Mouse (Mus musculus) left cerebral cortex, adult 8-10 months (tissue): ENCODE data around the gene Gm2696. TPM values are rescaled to one million over a fixed set of nuclear protein-coding genes. Genes with fewer than 3 reads are reported as not detected.

Source experiments
- DNase-seq, 2 experiments: peaks; one replicate each; pipeline ENCODE4 v3.0.0; 2022; ENCODE audit warnings: low spot score in 2 of 2
- total RNA-seq, 4 experiments: library from RNA; stranded (reverse); gene quantifications; 2 replicates each; pipeline ENCODE4 v1.2.4; 2022

The Gm2696 gene
- total RNA-seq, 4 experiments from 2014 or later, result not detected

GRCm38 (mm10) chr10:77846961-77847360 is 32.5 kb downstream of the Gm2696 start:
- DNase-seq, result no peak

DNA sequence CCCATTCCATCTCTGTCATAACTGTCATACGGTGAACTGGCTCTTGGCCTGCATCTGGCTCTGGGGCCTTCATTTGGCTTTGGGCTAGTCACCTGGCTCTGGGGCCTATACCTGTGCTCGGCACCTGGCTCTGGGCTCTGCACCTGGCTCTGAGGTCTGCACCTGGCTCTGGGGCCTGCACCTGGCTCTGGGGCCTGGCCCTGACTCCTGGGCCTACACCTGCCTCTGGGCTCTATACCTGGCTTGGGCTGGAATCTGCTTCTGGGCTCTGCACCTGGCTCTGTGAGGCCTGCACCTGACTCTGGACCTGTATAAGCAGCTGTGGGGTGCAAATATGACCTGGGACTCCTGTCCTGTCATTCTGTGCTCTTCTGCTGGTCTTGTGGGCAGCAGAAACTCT is 33.1 kb downstream of the Gm2696 start:
- no peak for DNase-seq

DNA sequence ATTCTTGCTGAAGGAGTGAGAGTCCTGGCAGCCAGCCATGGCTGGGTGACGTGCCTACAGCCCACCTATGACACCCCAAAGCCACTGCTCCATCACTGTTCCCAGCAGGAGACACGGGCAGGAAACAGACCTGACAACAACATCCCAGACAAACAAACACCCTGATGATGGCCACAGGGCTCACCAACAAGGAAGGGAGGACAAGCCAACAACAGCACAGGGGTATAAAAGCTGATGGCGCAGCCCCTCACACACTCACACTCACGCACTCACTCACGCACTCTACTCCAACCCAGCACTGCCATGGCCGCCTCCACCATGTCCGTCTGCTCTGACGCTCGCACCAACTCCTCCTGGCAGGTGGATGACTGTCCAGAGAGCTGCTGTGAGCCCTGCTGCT is 38.1 kb downstream of the Gm2696 start, which contains the start of gene Gm10318:
Gene Gm10318 (plus strand): TSS at position 301 of the 400 bp plus-strand sequence.
- no peak for DNase-seq

- no peak for DNase-seq
Observed at GRCm38 (mm10) chr10:77861675-77862074, 47.2 kb downstream of the Gm2696 start, which contains the start of gene Gm3285. TSS of gene Gm3285 (plus strand) at chr10:77861975.

DNA sequence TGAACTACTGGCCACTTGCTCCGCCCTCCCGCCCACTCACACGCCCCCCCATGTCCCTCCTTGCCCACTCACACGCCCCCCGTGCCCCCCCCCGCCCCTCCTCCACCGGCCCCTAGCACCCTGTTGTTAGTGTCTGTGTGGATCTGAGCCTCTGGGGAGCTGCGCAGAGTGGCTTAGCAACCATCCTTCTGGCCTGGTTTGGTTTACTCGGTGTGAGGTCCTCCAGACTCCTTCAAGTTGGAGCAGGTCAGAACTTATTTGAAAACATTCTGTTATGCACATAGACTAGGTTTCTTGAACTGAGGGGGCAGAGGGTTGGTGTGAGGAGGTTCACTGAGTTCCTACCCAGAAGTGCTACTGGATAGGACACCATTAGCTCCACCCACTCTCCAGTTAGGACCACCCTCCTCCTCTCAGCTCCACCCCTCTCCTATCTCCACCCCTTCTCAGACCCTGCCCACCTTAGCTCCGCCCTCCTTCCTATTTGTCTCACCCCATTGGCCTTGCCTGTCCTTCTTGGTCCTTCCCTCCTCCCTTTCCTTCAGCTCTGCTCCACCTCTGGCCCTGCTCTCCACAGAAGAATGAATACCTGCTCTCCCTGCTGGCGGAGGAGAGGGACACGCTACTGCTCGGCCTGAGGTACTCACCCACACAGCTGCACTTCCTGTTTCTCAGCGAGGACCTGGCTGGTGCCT is 49.7 kb downstream of the Gm2696 start:
- no peak for DNase-seq

GRCm38 (mm10) chr10:77864762-77865143 is 50.3 kb downstream of the Gm2696 start:
- no peak for DNase-seq

DNA sequence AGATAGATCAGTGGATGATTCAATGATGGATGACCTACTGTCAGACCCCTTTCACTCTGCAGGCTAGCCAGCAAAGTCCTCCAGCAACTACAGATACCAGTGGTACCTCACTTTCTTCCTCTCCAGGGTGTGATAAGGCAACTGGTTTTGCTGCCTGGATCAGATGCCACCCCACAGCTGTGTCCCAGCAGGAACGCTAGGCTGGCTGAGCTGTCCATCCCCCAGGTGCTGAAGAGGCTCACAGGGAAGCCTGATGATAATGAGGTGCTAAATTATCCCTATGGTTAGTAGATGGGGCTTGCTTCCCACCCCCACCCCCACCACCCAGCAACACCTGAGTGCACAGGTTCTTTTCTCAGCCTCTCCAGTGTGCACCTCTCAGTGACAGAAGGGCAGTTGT is 53.1 kb downstream of the Gm2696 start:
- no peak for DNase-seq

DNA sequence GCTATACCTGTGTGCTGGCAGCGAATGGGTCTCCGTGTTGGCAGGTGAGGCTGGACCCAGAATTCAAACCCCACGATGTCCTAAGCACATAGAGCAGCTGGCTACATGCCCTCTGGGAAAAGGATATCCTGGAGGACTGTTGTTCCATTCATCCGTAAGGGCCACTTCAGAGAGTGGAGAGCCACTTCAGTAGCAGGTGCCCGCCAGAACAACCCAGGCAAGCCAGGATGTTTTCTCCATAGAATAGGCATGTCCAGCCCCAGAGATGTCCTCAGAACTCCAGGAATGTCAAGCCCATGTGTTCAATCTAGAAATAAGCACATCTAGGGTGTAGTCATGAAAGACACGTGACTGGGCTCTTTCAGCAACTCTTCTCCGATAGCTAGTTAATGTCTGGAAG is 55.2 kb downstream of the Gm2696 start:
- DNase-seq, result no peak

GRCm38 (mm10) chr10:77878985-77879384 is 64.5 kb downstream of the Gm2696 start:
- DNase-seq, result no peak

GRCm38 (mm10) chr10:77880305-77880704 is 65.8 kb downstream of the Gm2696 start:
- no peak for DNase-seq

GRCm38 (mm10) chr10:77882553-77882952 is 68.1 kb downstream of the Gm2696 start:
- DNase-seq, result no peak

Other genes with a start within 250 kb of the Gm2696 start
- 10 to 100 TPM; 80.9 to 92.5 (median 89.4) TPM for gene Pttg1ip, start 233.0 kb upstream of the Gm2696 start, total RNA-seq
- 100 to 1,000 TPM; 172 to 216 (median 192) TPM for gene Sumo3, start 208.6 kb upstream of the Gm2696 start, total RNA-seq
- 10 to 100 TPM; 17.1 to 31.9 (median 23.8) TPM for gene Gm49325, start 208.5 kb upstream of the Gm2696 start, total RNA-seq
- gene Ube2g2, start 192.4 kb upstream of the Gm2696 start, total RNA-seq, result 10 to 100 TPM; 44.8 to 51.1 (median 49.0) TPM
- 1 to 10 TPM in 1 of 4 experiments, under 1 TPM in 3; 0.35 to 1.1 (median 0.74) TPM for gene Tspear, start 128.1 kb upstream of the Gm2696 start, total RNA-seq
- gene Gm19402, start 123.9 kb upstream of the Gm2696 start, total RNA-seq, result not detected
- not detected for gene Gm9508, start 117.4 kb upstream of the Gm2696 start, total RNA-seq
- not detected for gene Gm10272, start 108.1 kb upstream of the Gm2696 start, total RNA-seq
- gene Gm10024, start 103.2 kb upstream of the Gm2696 start, total RNA-seq, result not detected
- gene Gm10142, start 98.9 kb upstream of the Gm2696 start, total RNA-seq, result not detected
- not detected for gene Krtap12-1, start 94.1 kb upstream of the Gm2696 start, total RNA-seq
- not detected for gene Gm10100, start 88.2 kb upstream of the Gm2696 start, total RNA-seq
- not detected for gene Gm18596, start 72.0 kb upstream of the Gm2696 start, total RNA-seq
- gene Gm9736, start 63.3 kb upstream of the Gm2696 start, total RNA-seq, result not detected
- gene Gm3233, start 55.0 kb upstream of the Gm2696 start, total RNA-seq, result not detected
- gene Gm3238, start 43.4 kb upstream of the Gm2696 start, total RNA-seq, result not detected
- not detected for gene Gm7138, start 37.7 kb upstream of the Gm2696 start, total RNA-seq
- gene Gm3250, start 32.1 kb upstream of the Gm2696 start, total RNA-seq, result not detected
- not detected for gene Gm7137, start 26.5 kb upstream of the Gm2696 start, total RNA-seq
- not detected for gene Gm9639, start 19.6 kb upstream of the Gm2696 start, total RNA-seq
- not detected for gene Gm19668, start 15.5 kb upstream of the Gm2696 start, total RNA-seq
- gene Gm9507, start 2.8 kb upstream of the Gm2696 start, total RNA-seq, result not detected
- not detected for gene Krtap10-4, start 12.4 kb downstream of the Gm2696 start, total RNA-seq
- not detected for gene Krtap10-10, start 21.3 kb downstream of the Gm2696 start, total RNA-seq
- not detected for gene Gm36176, start 32.1 kb downstream of the Gm2696 start, total RNA-seq
- gene Gm10318, start 38.2 kb downstream of the Gm2696 start, total RNA-seq, result not detected
- not detected for gene Gm3285, start 47.3 kb downstream of the Gm2696 start, total RNA-seq
- 10 to 100 TPM in 3 of 4 experiments, 1 to 10 TPM in 1; 9.3 to 10.8 (median 10.4) TPM for gene Lrrc3, start 87.9 kb downstream of the Gm2696 start, total RNA-seq
- gene Trpm2, start 155.9 kb downstream of the Gm2696 start, total RNA-seq, result 10 to 100 TPM; 49.9 to 64.9 (median 51.2) TPM
- gene 1810043G02Rik, start 163.8 kb downstream of the Gm2696 start, total RNA-seq, result 10 to 100 TPM; 28.1 to 37.1 (median 34.4) TPM
- gene Pfkl, start 195.4 kb downstream of the Gm2696 start, total RNA-seq, result 100 to 1,000 TPM; 149 to 184 (median 161) TPM
- gene Dnmt3l, start 227.3 kb downstream of the Gm2696 start, total RNA-seq, result 1 to 10 TPM in 1 of 4 experiments, under 1 TPM in 1, not detected in 2; 0.77 to 1.4 TPM
- gene Aire, start 228.9 kb downstream of the Gm2696 start, total RNA-seq, result under 1 TPM in 3 of 4 experiments, not detected in 1; 0.23 to 0.97 (median 0.37) TPM